Mouse (Mus musculus) hindbrain, postnatal 0 days (tissue): Measurements from ENCODE around the gene Ccdc69. TPM values are rescaled to one million over a fixed set of nuclear protein-coding genes. Genes with fewer than 3 reads are reported as not detected.

Experiments used
- ATAC-seq: fragments of 200-750 bp; cut with Nextera tagmentation; 2 replicates; pipeline ENCODE4 v1.8.0; 2017; ENCODE audit warnings: mild to moderate bottlenecking, moderate TSS enrichment, moderate library complexity
- DNase-seq: peaks from one replicate; pipeline ENCODE4 v3.0.0-alpha.2; 2015; ENCODE audit warnings: low spot score
- H3K27ac ChIP-seq: fragments of 300-500 bp; sonication (generic); 2 replicates; pipeline ENCODE4 v1.5.1; 2014; ENCODE audit warnings: mild to moderate bottlenecking
- H3K27me3 ChIP-seq: fragments of 300-500 bp; sonication (generic); 2 replicates; pipeline ENCODE4 v1.6.1; 2014; ENCODE audit warnings: low read length, mixed read lengths; ENCODE audit not compliant: insufficient read depth
- H3K36me3 ChIP-seq: fragments of 300-500 bp; sonication (generic); 2 replicates; pipeline ENCODE4 v1.6.1; 2014; ENCODE audit warnings: low read length, mixed read lengths; ENCODE audit not compliant: insufficient read depth
- H3K4me1 ChIP-seq: fragments of 300-500 bp; sonication (generic); 2 replicates; pipeline ENCODE4 v1.6.1; 2014; ENCODE audit warnings: antibody characterized with exemption, low read length, mixed read lengths; ENCODE audit not compliant: insufficient read depth
- H3K4me2 ChIP-seq: fragments of 300-500 bp; sonication (generic); 2 replicates; pipeline ENCODE4 v1.6.1; 2014; ENCODE audit warnings: low read depth, mild to moderate bottlenecking, low read length, moderate library complexity, mixed read lengths
- H3K4me3 ChIP-seq: fragments of 300-500 bp; sonication (generic); 2 replicates; pipeline ENCODE4 v1.5.1; 2014; ENCODE audit warnings: low read length
- H3K9ac ChIP-seq: fragments of 300-500 bp; sonication (generic); replicated peaks from 2 replicates; pipeline ENCODE4 v1.6.1; 2014; ENCODE audit warnings: mild to moderate bottlenecking, low read length, moderate library complexity, mixed read lengths
- H3K9me3 ChIP-seq: fragments of 300-500 bp; sonication (generic); 2 replicates; pipeline ENCODE4 v1.6.1; 2016; ENCODE audit warnings: low read length, mixed read lengths
- CTCF ChIP-seq: IDR thresholded peaks from 2 replicates; pipeline ENCODE4 v1.5.1; 2016; ENCODE audit warnings: antibody characterized with exemption, control low read depth, low read depth
- WGBS: fragments of 180-500 bp; shearing (Covaris S2); extraction: QIAGEN DNeasy Blood & Tissue Kit; methylation state at CpG from one replicate; pipeline ENCODE4 v1.1.7; 2014; 5-methylcytosine and 5-hydroxymethylcytosine counted together
- polyA plus RNA-seq: library from polyadenylated mRNA; unstranded; fragments of >200 nt; fragmentation: Nextera tagmentation; extraction: Ambion mirVana; gene quantifications from 2 replicates; pipeline ENCODE4 v1.2.1, GENCODE M21; 2015
- total RNA-seq: library from RNA; depleted of rRNA; stranded (reverse); fragments of >200 nt; gene quantifications from 2 replicates; pipeline ENCODE4 v1.2.3, GENCODE M21; 2014

Ccdc69 gene
- total and polyA plus RNA-seq, 2 experiments from 2014 or later = 0.56 TPM; not detected in 1

- no peak overlapping the region for H3K9ac ChIP-seq
- no peak for TF ChIP-seq CTCF
- H3K4me1 ChIP-seq = peaks cover 33% of the 10 kb centered on the region
- peak overlapping the region; percentile 80; the same call in 1 of the 2 replicates for H3K27ac ChIP-seq
- WGBS = 71% methylated on average over 2 of the region's 2 CpGs
- ATAC-seq (no peak), DNase-seq (no peak)
- H3K27me3 ChIP-seq = no peaks in the 10 kb centered on the region
- H3K9me3 ChIP-seq = no peaks in the 10 kb centered on the region
- no peak overlapping the region for H3K4me3 ChIP-seq
- H3K4me2 ChIP-seq = no peak overlapping the region
- H3K36me3 ChIP-seq = peaks cover 4% of the 10 kb centered on the region; the same call in 1 of the 2 replicates
Measured at GRCm38 (mm10) chr11:55017201-55017600, 60.7 kb downstream of the Ccdc69 start.

GRCm38 (mm10) chr11:55016758-55017157, 61.2 kb downstream of the Ccdc69 start:
- Histone ChIP-seq H3K27me3 (no peaks in the 10 kb centered on the region), H3K4me3 (no peak overlapping the region), H3K9me3 (no peaks in the 10 kb centered on the region), H3K9ac (no peak overlapping the region), H3K27ac (peak overlapping the region; percentile 80; the same call in 1 of the 2 replicates), H3K36me3 (peaks cover 7% of the 10 kb centered on the region; the same call in 1 of the 2 replicates), H3K4me1 (peaks cover 29% of the 10 kb centered on the region), H3K4me2 (no peak overlapping the region)
- DNase-seq (no peak), ATAC-seq (no peak)
- 33% methylated on average over 1 of the region's 1 CpGs for WGBS
- TF ChIP-seq CTCF = no peak

GRCm38 (mm10) chr11:55015831-55016241, 62.1 kb downstream of the Ccdc69 start:
- 36% methylated on average over 9 of the region's 9 CpGs for WGBS
- no peak overlapping the region for H3K4me3 ChIP-seq
- no peaks in the 10 kb centered on the region for H3K9me3 ChIP-seq
- no peak overlapping the region for H3K9ac ChIP-seq
- peaks cover 15% of the 10 kb centered on the region; the same call in 1 of the 2 replicates for H3K36me3 ChIP-seq
- no peak overlapping the region for H3K4me2 ChIP-seq
- H3K27me3 ChIP-seq = no peaks in the 10 kb centered on the region
- no peak for TF ChIP-seq CTCF
- DNase-seq (peak; percentile 85), ATAC-seq (peak; percentile 78)
- H3K4me1 ChIP-seq = peaks cover 26% of the 10 kb centered on the region
- peak overlapping the region; percentile 80 for H3K27ac ChIP-seq

- H3K27me3 ChIP-seq = no peaks in the 10 kb centered on the region
- no peak overlapping the region for H3K4me3 ChIP-seq
- WGBS = 36% methylated on average over 3 of the region's 3 CpGs
- peak; percentile 87 for DNase-seq
- H3K9ac ChIP-seq = no peak overlapping the region
- H3K36me3 ChIP-seq = peaks cover 20% of the 10 kb centered on the region; the same call in 1 of the 2 replicates
- ATAC-seq = peak; percentile 83
- no peaks in the 10 kb centered on the region for H3K9me3 ChIP-seq
- no peak for TF ChIP-seq CTCF
- peak overlapping the region; percentile 80 for H3K27ac ChIP-seq
- peaks cover 26% of the 10 kb centered on the region for H3K4me1 ChIP-seq
- H3K4me2 ChIP-seq = no peak overlapping the region
Measured at GRCm38 (mm10) chr11:55015264-55015663, 62.7 kb downstream of the Ccdc69 start.

GRCm38 (mm10) chr11:55013802-55014201, 64.1 kb downstream of the Ccdc69 start:
- no peaks in the 10 kb centered on the region for H3K9me3 ChIP-seq
- no peak overlapping the region for H3K4me2 ChIP-seq
- 66% methylated on average over 6 of the region's 6 CpGs for WGBS
- ATAC-seq = no peak
- H3K27ac ChIP-seq = no peak overlapping the region
- no peak overlapping the region for H3K4me3 ChIP-seq
- H3K27me3 ChIP-seq = no peaks in the 10 kb centered on the region
- H3K4me1 ChIP-seq = peaks cover 26% of the 10 kb centered on the region
- TF ChIP-seq CTCF = no peak
- no peak for DNase-seq
- no peak overlapping the region for H3K9ac ChIP-seq
- H3K36me3 ChIP-seq = peaks cover 25% of the 10 kb centered on the region; the same call in 1 of the 2 replicates

- Histone ChIP-seq H3K9ac (no peak overlapping the region), H3K27me3 (no peaks in the 10 kb centered on the region), H3K9me3 (no peaks in the 10 kb centered on the region), H3K36me3 (peaks cover 31% of the 10 kb centered on the region; the same call in 1 of the 2 replicates), H3K4me2 (no peak overlapping the region), H3K27ac (no peak overlapping the region), H3K4me3 (no peak overlapping the region), H3K4me1 (peaks cover 26% of the 10 kb centered on the region)
- DNase-seq (peak; percentile 33), ATAC-seq (no peak)
- 75% methylated on average over 5 of the region's 5 CpGs for WGBS
- TF ChIP-seq CTCF = no peak
Measured at GRCm38 (mm10) chr11:55012551-55013521, 65.1 kb downstream of the Ccdc69 start.
